Comparison of ENCODE assay signal across 21 mouse cellular contexts in the genomic region with DNA sequence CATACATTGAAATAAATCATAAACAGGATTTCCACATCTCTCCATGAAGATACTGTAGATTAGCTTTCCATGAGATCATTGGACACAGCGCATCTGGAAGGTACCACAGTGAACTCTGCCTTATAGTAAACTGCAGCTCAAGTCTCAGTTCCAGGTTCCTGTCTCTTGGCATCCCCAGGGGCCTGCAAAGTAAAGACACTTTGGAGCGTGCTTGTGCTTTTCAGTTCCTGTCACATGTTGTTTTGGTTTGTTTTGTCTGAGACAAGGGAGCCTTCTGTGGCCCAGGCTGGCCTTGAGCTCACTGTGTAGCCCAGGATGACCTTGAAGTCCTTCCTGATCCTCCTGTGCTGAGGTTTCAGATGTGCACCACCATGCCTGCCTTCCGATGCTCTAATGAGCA.
"Had no signal": no experiment of that assay in that cellular context is flagged by ENCODE, and none has a peak within 500 bp of the region (broad histone marks: within the 10 kb centered on the region; RNA-seq: fewer than 3 reads in every experiment).

No protein-coding gene starts in this region.

- DNase-seq: kidney, adult 11 months; kidney, adult 9 months; kidney, postnatal 14 days; kidney, postnatal 4 days; layer of hippocampus, adult 9-11 months; layer of hippocampus, postnatal 36 days; liver; lung, adult 18-20 months; lung, postnatal 10 days; lung, postnatal 36 days; thymus, adult 2 months; thymus, postnatal 14 days had no signal

- H3K27ac ChIP-seq: left cerebral cortex, adult 2 months; limb, embryonic 13.5 days; liver, embryonic 12.5 days; liver, embryonic 15.5 days; lung, embryonic 15.5 days; midbrain, embryonic 15.5 days; neural tube, embryonic 13.5 days; stomach, postnatal 0 days had no signal

- H3K9ac ChIP-seq: limb, embryonic 13.5 days; liver, embryonic 12.5 days; liver, embryonic 15.5 days; lung, embryonic 15.5 days; midbrain, embryonic 15.5 days; neural tube, embryonic 13.5 days had no signal

- H3K4me1 ChIP-seq: limb, embryonic 13.5 days; liver, embryonic 12.5 days; liver, embryonic 15.5 days; lung, embryonic 15.5 days; midbrain, embryonic 15.5 days; neural tube, embryonic 13.5 days had no signal

- H3K4me2 ChIP-seq: limb, embryonic 13.5 days; liver, embryonic 12.5 days; liver, embryonic 15.5 days; lung, embryonic 15.5 days; midbrain, embryonic 11.5 days; midbrain, embryonic 15.5 days; neural tube, embryonic 13.5 days had no signal

- H3K9me3 ChIP-seq: limb, embryonic 13.5 days; liver, embryonic 12.5 days; liver, embryonic 15.5 days; lung, embryonic 15.5 days; midbrain, embryonic 15.5 days; neural tube, embryonic 13.5 days had no signal

- H3K27me3 ChIP-seq: limb, embryonic 13.5 days; liver, embryonic 12.5 days; liver, embryonic 15.5 days; lung, embryonic 15.5 days; midbrain, embryonic 15.5 days; neural tube, embryonic 13.5 days had no signal

- H3K4me3 ChIP-seq: left cerebral cortex, adult 2 months; limb, embryonic 13.5 days; liver, embryonic 12.5 days; liver, embryonic 15.5 days; lung, embryonic 15.5 days; midbrain, embryonic 15.5 days; neural tube, embryonic 13.5 days had no signal

- H3K36me3 ChIP-seq: limb, embryonic 13.5 days; liver, embryonic 12.5 days; liver, embryonic 15.5 days; lung, embryonic 15.5 days; midbrain, embryonic 15.5 days; neural tube, embryonic 13.5 days had no signal

- ATAC-seq: liver, embryonic 12.5 days; midbrain, embryonic 15.5 days had no signal
